Mouse (Mus musculus) megakaryocyte, embryonic 14.5 days (primary cell): ENCODE results near the gene Fndc11.

Experiments
- FLI1 ChIP-seq: IDR thresholded peaks from 2 replicates; pipeline ENCODE4 v1.6.1; 2012; ENCODE audit warnings: low read length, inconsistent platforms, mixed read lengths
- GATA1 ChIP-seq: IDR thresholded peaks from 3 replicates; pipeline ENCODE4 v1.6.1; 2012; ENCODE audit warnings: mixed read lengths, low read length, inconsistent platforms, borderline replicate concordance

DNA sequence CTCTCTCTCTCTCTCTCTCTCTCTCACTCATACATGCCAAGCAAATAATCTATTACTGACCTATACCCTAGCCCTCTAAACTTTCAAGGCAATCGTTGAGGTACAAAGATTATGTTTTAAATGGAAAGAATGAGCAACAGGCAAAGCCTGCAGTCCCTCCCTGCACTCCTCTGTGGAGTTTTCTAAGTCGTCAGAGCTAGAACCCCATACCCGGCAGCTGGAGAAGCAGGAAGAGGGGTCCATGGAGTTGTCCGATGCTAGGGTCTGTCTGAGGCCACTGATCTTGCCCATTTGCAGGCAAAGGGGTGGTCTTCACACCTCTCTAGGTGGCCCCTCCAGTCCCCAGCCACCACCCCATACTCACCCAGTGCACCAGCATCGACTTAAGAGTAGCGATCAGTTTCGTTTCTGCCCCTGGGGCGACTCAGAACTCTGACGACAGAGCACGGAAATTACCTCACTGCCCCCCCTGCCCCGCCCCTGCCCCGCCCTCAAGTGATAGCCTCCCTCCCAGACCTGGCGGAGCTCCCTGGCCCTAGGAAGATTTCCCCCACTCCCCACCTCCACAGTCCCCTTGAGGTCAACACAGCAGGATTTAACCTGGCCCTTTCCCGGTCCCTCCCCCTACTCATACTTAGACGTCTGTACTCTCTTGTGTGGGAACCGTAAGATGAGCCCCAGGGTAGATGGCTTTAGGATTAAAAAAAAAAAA lies 21.9 kb downstream of the Fndc11 start, which contains the start of gene Helz2:
- TF ChIP-seq GATA1, result no peak
- TF ChIP-seq FLI1, result no peak
